Mouse (Mus musculus): ENCODE results near the gene Cdh26. TPM values are rescaled to one million over a fixed set of nuclear protein-coding genes. Genes with fewer than 3 reads are reported as not detected.

Cdh26 gene
- polyA plus RNA-seq, 1 experiment from 2014 or later: 0.47 TPM

DNA sequence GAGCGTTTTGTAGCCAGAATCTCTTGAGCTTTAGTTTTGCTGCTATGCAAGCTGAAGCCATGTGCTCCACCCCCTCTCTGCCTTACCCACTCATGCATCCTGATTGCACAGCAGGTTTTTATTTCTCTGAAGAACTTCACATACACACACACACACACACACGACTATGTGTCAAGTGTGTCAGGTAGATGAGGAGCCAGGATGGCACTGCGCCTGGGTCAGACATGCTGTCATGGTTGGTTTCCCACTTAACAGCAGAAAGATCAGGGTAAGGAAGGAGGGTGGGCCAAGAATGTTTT, 15.2 kb upstream of the Cdh26 start:
- Histone ChIP-seq H3K4me2 (ENCODE audit: low read length) (peak overlapping the region; percentile 97), H3K4me3 (replicated peaks; ENCODE audit: low read depth, low read length) (peak overlapping the region; percentile 62), H3K9ac (replicated peaks; ENCODE audit: low read length) (peak overlapping the region; percentile 64), H3K36me3 (ENCODE audit: control insufficient read depth, insufficient read depth, low read length) (no peaks in the 10 kb centered on the region), H3K27me3 (ENCODE audit: control insufficient read depth, insufficient read depth, low read length) (peaks cover 13% of the 10 kb centered on the region), H3K27ac (replicated peaks; ENCODE audit: low read depth, low read length) (peak overlapping the region; percentile 80; the same call in 1 of the 2 replicates), H3K9me3 (ENCODE audit: control insufficient read depth, low read length) (no peaks in the 10 kb centered on the region), H3K4me1 (ENCODE audit: control insufficient read depth, insufficient read depth, low read length) (peaks cover 11% of the 10 kb centered on the region)
- DNase-seq: no peak
- 19% methylated on average over 3 of the region's 3 CpGs for WGBS
- no peak for ATAC-seq (ENCODE audit: low FRiP score, low TSS enrichment)

- Histone ChIP-seq H3K36me3 (ENCODE audit: control insufficient read depth, insufficient read depth, low read length) (no peaks in the 10 kb centered on the region), H3K9me3 (ENCODE audit: control insufficient read depth, low read length) (no peaks in the 10 kb centered on the region), H3K27ac (replicated peaks; ENCODE audit: low read depth, low read length) (no peak overlapping the region), H3K4me1 (ENCODE audit: control insufficient read depth, insufficient read depth, low read length) (peaks cover 11% of the 10 kb centered on the region), H3K27me3 (ENCODE audit: control insufficient read depth, insufficient read depth, low read length) (peaks cover 13% of the 10 kb centered on the region), H3K4me2 (ENCODE audit: low read length) (no peak overlapping the region), H3K9ac (replicated peaks; ENCODE audit: low read length) (no peak overlapping the region), H3K4me3 (replicated peaks; ENCODE audit: low read depth, low read length) (no peak overlapping the region)
- DNase-seq (no peak), ATAC-seq (ENCODE audit: low FRiP score, low TSS enrichment) (no peak)
- WGBS: 79% methylated on average over 13 of the region's 13 CpGs
These were observed 13.9 kb upstream of the Cdh26 start for GRCm38 (mm10) chr2:178416427-178416826.

DNA sequence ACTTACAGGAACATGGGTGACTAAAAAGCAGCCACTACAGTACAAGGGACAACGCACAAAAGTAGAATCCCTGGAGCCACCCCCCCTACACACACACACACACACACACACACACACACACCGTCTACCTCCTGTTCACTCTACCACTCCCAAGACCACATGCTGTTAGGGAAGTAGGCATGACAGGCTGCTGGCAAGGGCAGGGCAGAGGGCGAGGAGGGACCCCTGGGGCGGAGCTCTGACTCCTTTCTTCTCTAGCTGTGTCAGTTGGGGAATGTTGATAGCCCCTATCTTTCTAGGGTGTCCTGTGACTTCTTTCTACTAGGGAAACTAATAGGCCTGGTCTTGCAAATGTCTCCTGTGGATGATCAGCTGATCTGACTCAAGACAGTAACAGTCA, 13.4 kb upstream of the Cdh26 start:
- Histone ChIP-seq H3K9ac (replicated peaks; ENCODE audit: low read length) (no peak overlapping the region), H3K4me3 (replicated peaks; ENCODE audit: low read depth, low read length) (no peak overlapping the region), H3K9me3 (ENCODE audit: control insufficient read depth, low read length) (no peaks in the 10 kb centered on the region), H3K27ac (replicated peaks; ENCODE audit: low read depth, low read length) (no peak overlapping the region), H3K4me2 (ENCODE audit: low read length) (no peak overlapping the region), H3K4me1 (ENCODE audit: control insufficient read depth, insufficient read depth, low read length) (peaks cover 11% of the 10 kb centered on the region), H3K27me3 (ENCODE audit: control insufficient read depth, insufficient read depth, low read length) (peaks cover 13% of the 10 kb centered on the region), H3K36me3 (ENCODE audit: control insufficient read depth, insufficient read depth, low read length) (no peaks in the 10 kb centered on the region)
- DNase-seq (no peak), ATAC-seq (ENCODE audit: low FRiP score, low TSS enrichment) (no peak)
- WGBS: 83% methylated on average over 4 of the region's 4 CpGs

DNA sequence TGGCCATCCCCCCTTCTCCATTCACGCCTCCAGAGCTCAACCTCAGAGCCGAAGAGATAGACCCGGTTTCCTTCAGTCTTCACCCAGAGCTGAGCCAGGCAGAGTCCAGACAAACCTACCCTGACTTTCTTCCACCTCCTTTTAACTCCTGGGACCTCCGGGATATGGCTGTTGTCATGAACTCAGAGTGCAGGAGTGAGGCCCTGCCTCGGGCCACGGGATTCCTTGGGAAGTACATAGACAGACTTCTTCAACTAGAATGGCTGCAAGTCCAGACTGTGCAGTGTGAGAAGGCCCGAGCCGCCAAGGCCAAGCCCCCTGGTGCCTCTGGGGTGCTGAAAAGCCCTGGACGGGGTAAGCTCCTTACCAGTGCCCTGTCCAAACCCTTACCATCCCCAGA, 9.8 kb upstream of the Cdh26 start:
- H3K4me3 ChIP-seq (replicated peaks; ENCODE audit: low read depth, low read length): no peak overlapping the region
- ATAC-seq (ENCODE audit: low FRiP score, low TSS enrichment) (no peak), DNase-seq (no peak)
- H3K9ac ChIP-seq (replicated peaks; ENCODE audit: low read length): no peak overlapping the region
- no peak overlapping the region for H3K4me2 ChIP-seq (ENCODE audit: low read length)
- 85% methylated on average over 9 of the region's 9 CpGs for WGBS
- no peak overlapping the region for H3K27ac ChIP-seq (replicated peaks; ENCODE audit: low read depth, low read length)
- no peaks in the 10 kb centered on the region for H3K9me3 ChIP-seq (ENCODE audit: control insufficient read depth, low read length)
- no peaks in the 10 kb centered on the region for H3K36me3 ChIP-seq (ENCODE audit: control insufficient read depth, insufficient read depth, low read length)
- H3K4me1 ChIP-seq (ENCODE audit: control insufficient read depth, insufficient read depth, low read length): 0 out of 2 replicates have a peak, but pooled peaks cover 3% of the 10 kb centered on the region
- no peaks in the 10 kb centered on the region for H3K27me3 ChIP-seq (ENCODE audit: control insufficient read depth, insufficient read depth, low read length)

- WGBS: 41% methylated on average over 6 of the region's 6 CpGs
- Histone ChIP-seq H3K27me3 (ENCODE audit: control insufficient read depth, insufficient read depth, low read length) (no peaks in the 10 kb centered on the region), H3K27ac (replicated peaks; ENCODE audit: low read depth, low read length) (peak overlapping the region; percentile 55; the same call in 1 of the 2 replicates), H3K4me1 (ENCODE audit: control insufficient read depth, insufficient read depth, low read length) (0 out of 2 replicates have a peak, but pooled peaks cover 3% of the 10 kb centered on the region), H3K4me2 (ENCODE audit: low read length) (no peak overlapping the region), H3K4me3 (replicated peaks; ENCODE audit: low read depth, low read length) (no peak overlapping the region), H3K36me3 (ENCODE audit: control insufficient read depth, insufficient read depth, low read length) (no peaks in the 10 kb centered on the region), H3K9me3 (ENCODE audit: control insufficient read depth, low read length) (no peaks in the 10 kb centered on the region), H3K9ac (replicated peaks; ENCODE audit: low read length) (no peak overlapping the region)
- DNase-seq: peak; percentile 46
- no peak; the same call in 1 of the 2 replicates for ATAC-seq (ENCODE audit: low FRiP score, low TSS enrichment)
These were observed 8.7 kb upstream of the Cdh26 start for GRCm38 (mm10) chr2:178421603-178422002.

GRCm38 (mm10) chr2:178422186-178422585, 8.1 kb upstream of the Cdh26 start:
- Histone ChIP-seq H3K9ac (replicated peaks; ENCODE audit: low read length) (0 out of 2 replicates have a peak overlapping the region, but pooled peaks have one; percentile 3), H3K9me3 (ENCODE audit: control insufficient read depth, low read length) (no peaks in the 10 kb centered on the region), H3K4me3 (replicated peaks; ENCODE audit: low read depth, low read length) (no peak overlapping the region), H3K27me3 (ENCODE audit: control insufficient read depth, insufficient read depth, low read length) (no peaks in the 10 kb centered on the region), H3K4me2 (ENCODE audit: low read length) (no peak overlapping the region), H3K27ac (replicated peaks; ENCODE audit: low read depth, low read length) (peak overlapping the region; percentile 45; the same call in 1 of the 2 replicates), H3K36me3 (ENCODE audit: control insufficient read depth, insufficient read depth, low read length) (no peaks in the 10 kb centered on the region), H3K4me1 (ENCODE audit: control insufficient read depth, insufficient read depth, low read length) (0 out of 2 replicates have a peak, but pooled peaks cover 3% of the 10 kb centered on the region)
- WGBS: 35% methylated on average over 3 of the region's 3 CpGs
- DNase-seq: peak; percentile 20
- ATAC-seq (ENCODE audit: low FRiP score, low TSS enrichment): no peak

DNA sequence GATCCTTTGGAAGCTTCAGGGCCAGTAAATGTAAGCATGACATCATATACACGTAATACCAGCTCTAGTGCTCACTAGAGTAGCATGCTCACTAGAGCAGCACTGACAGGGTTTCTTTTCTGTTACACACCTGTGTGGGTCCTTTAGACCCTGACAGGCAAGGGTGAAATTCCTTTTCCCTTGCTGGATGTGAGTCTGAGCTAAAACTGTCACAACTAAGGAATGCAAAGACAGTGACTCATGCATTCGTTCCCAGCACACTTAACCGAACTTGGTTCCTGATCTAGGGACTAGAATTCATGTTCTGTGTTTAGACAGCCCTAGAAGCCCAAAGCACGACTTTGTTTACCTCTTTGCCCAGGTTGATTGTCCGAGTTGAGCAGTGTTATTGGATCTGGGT, 7.1 kb upstream of the Cdh26 start:
- WGBS: 80% methylated on average over 5 of the region's 5 CpGs
- no peak overlapping the region for H3K4me3 ChIP-seq (replicated peaks; ENCODE audit: low read depth, low read length)
- no peak overlapping the region for H3K4me2 ChIP-seq (ENCODE audit: low read length)
- H3K36me3 ChIP-seq (ENCODE audit: control insufficient read depth, insufficient read depth, low read length): no peaks in the 10 kb centered on the region
- H3K27me3 ChIP-seq (ENCODE audit: control insufficient read depth, insufficient read depth, low read length): no peaks in the 10 kb centered on the region
- H3K9me3 ChIP-seq (ENCODE audit: control insufficient read depth, low read length): no peaks in the 10 kb centered on the region
- ATAC-seq (ENCODE audit: low FRiP score, low TSS enrichment) (no peak), DNase-seq (no peak)
- H3K9ac ChIP-seq (replicated peaks; ENCODE audit: low read length): no peak overlapping the region
- 0 out of 2 replicates have a peak overlapping the region, but pooled peaks have one; percentile 45 for H3K27ac ChIP-seq (replicated peaks; ENCODE audit: low read depth, low read length)
- H3K4me1 ChIP-seq (ENCODE audit: control insufficient read depth, insufficient read depth, low read length): 0 out of 2 replicates have a peak, but pooled peaks cover 3% of the 10 kb centered on the region

DNA sequence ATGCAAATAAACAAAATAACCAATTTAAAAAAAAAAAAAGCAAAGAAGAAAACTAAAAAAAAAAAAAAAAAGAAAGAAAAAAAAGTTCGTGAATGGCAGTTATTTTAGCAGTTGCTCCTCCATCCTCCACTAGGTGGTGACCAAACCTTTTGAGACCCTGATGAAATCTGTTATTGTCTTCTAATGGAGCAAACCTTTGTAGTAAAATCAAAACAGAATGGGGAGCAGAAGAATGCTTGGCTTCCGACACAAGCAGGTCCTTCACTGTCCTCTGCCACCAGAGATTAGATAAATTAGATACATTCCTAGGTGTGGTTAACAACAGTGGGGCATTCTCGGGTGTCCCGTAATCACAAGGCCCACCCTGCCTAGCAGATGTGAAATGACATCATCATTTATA, 4.1 kb upstream of the Cdh26 start:
- DNase-seq (peak; percentile 86), ATAC-seq (ENCODE audit: low FRiP score, low TSS enrichment) (no peak)
- H3K4me1 ChIP-seq (ENCODE audit: control insufficient read depth, insufficient read depth, low read length): 0 out of 2 replicates have a peak, but pooled peaks cover 5% of the 10 kb centered on the region
- H3K9me3 ChIP-seq (ENCODE audit: control insufficient read depth, low read length): no peaks in the 10 kb centered on the region
- no peaks in the 10 kb centered on the region for H3K27me3 ChIP-seq (ENCODE audit: control insufficient read depth, insufficient read depth, low read length)
- H3K9ac ChIP-seq (replicated peaks; ENCODE audit: low read length): no peak overlapping the region
- no peak overlapping the region for H3K4me2 ChIP-seq (ENCODE audit: low read length)
- H3K36me3 ChIP-seq (ENCODE audit: control insufficient read depth, insufficient read depth, low read length): no peaks in the 10 kb centered on the region
- 50% methylated on average over 4 of the region's 4 CpGs for WGBS
- no peak overlapping the region for H3K27ac ChIP-seq (replicated peaks; ENCODE audit: low read depth, low read length)
- no peak overlapping the region for H3K4me3 ChIP-seq (replicated peaks; ENCODE audit: low read depth, low read length)

DNA sequence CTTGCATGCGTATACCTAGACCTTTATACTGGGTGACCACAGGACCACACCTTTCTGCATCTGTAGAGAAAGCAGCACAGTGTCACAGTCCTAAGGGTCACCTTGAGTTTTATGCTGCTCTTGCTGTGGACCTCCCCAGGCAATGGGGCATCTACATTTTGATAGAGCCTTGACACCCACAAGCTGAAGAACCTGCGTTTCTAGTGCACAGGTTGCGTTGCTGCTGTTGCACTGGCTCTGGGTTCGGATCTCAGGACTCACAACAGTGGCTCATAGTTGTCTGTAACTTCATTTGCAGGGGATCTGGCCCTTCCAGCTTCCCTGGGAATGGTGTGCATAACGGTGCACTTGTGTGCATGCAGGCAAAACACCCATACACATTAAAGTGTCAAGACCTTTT, 3.1 kb upstream of the Cdh26 start:
- DNase-seq: no peak
- H3K27me3 ChIP-seq (ENCODE audit: control insufficient read depth, insufficient read depth, low read length): no peaks in the 10 kb centered on the region
- no peak overlapping the region for H3K4me2 ChIP-seq (ENCODE audit: low read length)
- ATAC-seq (ENCODE audit: low FRiP score, low TSS enrichment): no peak
- 83% methylated on average over 5 of the region's 5 CpGs for WGBS
- 0 out of 2 replicates have a peak, but pooled peaks cover 5% of the 10 kb centered on the region for H3K4me1 ChIP-seq (ENCODE audit: control insufficient read depth, insufficient read depth, low read length)
- H3K36me3 ChIP-seq (ENCODE audit: control insufficient read depth, insufficient read depth, low read length): no peaks in the 10 kb centered on the region
- H3K27ac ChIP-seq (replicated peaks; ENCODE audit: low read depth, low read length): no peak overlapping the region
- no peaks in the 10 kb centered on the region for H3K9me3 ChIP-seq (ENCODE audit: control insufficient read depth, low read length)
- H3K9ac ChIP-seq (replicated peaks; ENCODE audit: low read length): no peak overlapping the region
- H3K4me3 ChIP-seq (replicated peaks; ENCODE audit: low read depth, low read length): no peak overlapping the region
